Mouse (Mus musculus) lung, adult 2 months (tissue): ENCODE results near the gene Degs2.

ENCODE experiments used
- CTCF ChIP-seq: fragments of 200-500 bp; IDR thresholded peaks from 2 replicates; pipeline ENCODE4 v1.5.1; 2011; ENCODE audit warnings: mild to moderate bottlenecking, low read length, control low read depth; ENCODE audit not compliant: insufficient read depth
- POLR2A ChIP-seq: fragments of 200-500 bp; IDR thresholded peaks from 2 replicates; pipeline ENCODE4 v1.6.1; 2011; ENCODE audit warnings: low read depth, mild to moderate bottlenecking, control low read depth, low read length, borderline replicate concordance; ENCODE audit errors: extremely low read depth

DNA sequence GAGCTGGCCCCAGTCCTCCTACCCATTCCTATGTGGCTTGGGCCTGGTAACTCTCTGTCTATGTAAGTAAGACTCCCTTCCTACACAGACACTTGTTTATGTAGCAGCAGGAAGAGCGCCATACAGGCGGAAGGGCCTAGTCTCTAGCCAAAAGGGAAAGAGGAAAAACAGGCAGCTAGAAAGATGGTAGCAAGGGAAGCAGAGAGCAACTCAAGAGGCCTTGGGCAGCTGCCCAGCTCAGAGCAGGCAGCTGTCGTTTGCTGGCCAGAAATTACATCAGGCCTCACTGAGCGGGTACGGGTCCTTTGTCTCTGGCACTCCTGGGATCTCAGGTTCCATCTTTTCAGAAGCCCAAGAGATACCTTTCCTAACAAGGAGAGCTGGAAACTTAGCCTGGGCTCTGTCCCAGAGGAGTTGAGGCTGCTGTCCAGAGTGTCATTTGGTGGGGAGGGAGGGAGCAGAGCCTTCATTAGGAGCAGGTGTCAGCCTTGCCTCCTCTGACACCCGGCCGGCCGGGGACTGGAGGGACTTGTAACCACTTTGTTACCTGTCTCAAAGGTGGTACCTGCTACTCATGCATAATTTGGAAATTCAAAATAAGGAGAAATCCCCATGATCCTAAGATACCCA lies 33.4 kb downstream of the Degs2 start:
- TF ChIP-seq CTCF, result no peak
- no peak for TF ChIP-seq POLR2A
